Mouse (Mus musculus): ENCODE measurements around the gene Ppp1r2. TPM values are rescaled to one million over a fixed set of nuclear protein-coding genes. Genes with fewer than 3 reads are reported as not detected.

The Ppp1r2 gene
- 84.0 TPM for polyA plus RNA-seq (2015; fragmentation: Illumina TruSeq; extraction: RNeasy Lipid Tissue Mini Kit (QIAGEN cat#74804); ENCODE audit: insufficient read depth, low replicate concordance)

GRCm38 (mm10) chr16:31274674-31275460, at the start of gene Ppp1r2:
TSS of gene Ppp1r2 (minus strand) at chr16:31275277.

DNA sequence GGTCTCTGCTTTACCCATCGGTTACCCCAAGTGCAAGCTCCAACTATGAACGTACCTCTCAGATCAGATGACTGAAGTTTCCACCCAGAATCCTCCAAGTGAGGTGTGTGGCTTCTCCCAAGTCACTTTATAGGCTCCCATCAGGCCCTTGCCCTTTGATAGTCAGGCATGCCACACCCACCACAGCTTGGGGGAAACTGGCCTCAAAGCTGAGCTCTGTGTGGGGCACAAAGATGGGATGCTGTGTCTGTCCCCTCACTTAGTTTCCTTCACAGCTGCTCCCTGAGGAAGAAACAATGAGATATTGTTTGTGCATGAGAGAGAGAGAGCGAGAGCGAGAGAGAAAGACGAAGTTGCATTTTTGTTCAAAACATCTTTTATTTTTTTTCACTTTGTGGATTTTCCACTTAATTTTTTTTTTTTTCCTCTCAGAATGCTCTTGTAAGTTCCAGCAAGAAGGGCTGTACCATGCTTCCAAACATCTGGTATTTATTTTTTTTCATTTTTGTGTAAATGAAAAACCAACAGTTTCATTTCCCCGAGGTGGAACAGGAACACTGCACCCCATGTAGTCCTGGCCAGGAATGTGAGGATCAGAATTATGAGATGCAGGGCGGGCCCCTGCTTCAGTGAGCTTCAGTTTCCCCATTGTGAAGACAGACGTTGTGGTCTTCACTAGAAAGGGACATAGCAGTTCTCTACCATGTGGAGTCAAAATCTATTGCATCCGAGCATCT, 39.6 kb upstream of the Ppp1r2 start, which contains the start of gene Apod:
Gene Apod, minus strand, starts transcription at position 312 of the 737 bp plus-strand sequence.

Other genes starting within 250 kb of the Ppp1r2 start
- 17.5 TPM for gene Xxylt1, start 193.8 kb downstream of the Ppp1r2 start, polyA plus RNA-seq (2015; fragmentation: Illumina TruSeq; extraction: RNeasy Lipid Tissue Mini Kit (QIAGEN cat#74804); ENCODE audit: insufficient read depth, low replicate concordance)
- gene Acap2, start 74.0 kb downstream of the Ppp1r2 start, polyA plus RNA-seq (2015; fragmentation: Illumina TruSeq; extraction: RNeasy Lipid Tissue Mini Kit (QIAGEN cat#74804); ENCODE audit: insufficient read depth, low replicate concordance) = 59.5 TPM
- 4.8 TPM for gene Apod, start 39.5 kb upstream of the Ppp1r2 start, polyA plus RNA-seq (2015; fragmentation: Illumina TruSeq; extraction: RNeasy Lipid Tissue Mini Kit (QIAGEN cat#74804); ENCODE audit: insufficient read depth, low replicate concordance)
- gene Bdh1, start 147.0 kb upstream of the Ppp1r2 start, polyA plus RNA-seq (2015; fragmentation: Illumina TruSeq; extraction: RNeasy Lipid Tissue Mini Kit (QIAGEN cat#74804); ENCODE audit: insufficient read depth, low replicate concordance) = 6.8 TPM

Measured in spleen, adult 10 weeks (tissue).